ENCODE assay signal across 8 mouse cellular contexts in genomic region chr3:88532299-88532674, GRCm38 (mm10). TPM values are rescaled to one million over a fixed set of nuclear protein-coding genes. Genes with fewer than 3 reads are reported as not detected.
DNase-seq lines count a peak whose midpoint lies in the region; ATAC-seq and TF ChIP-seq lines count a peak whose summit lies in the region.

Mex3a (plus strand) TSS chr3:88532395.

- ATAC-seq in hindbrain, embryonic 11.5 days (ENCODE audit: low FRiP score): no peak
- peak; percentile 8 for ATAC-seq in midbrain, embryonic 15.5 days (replicated peaks)

- no peaks in the 10 kb centered on the region for H3K27me3 ChIP-seq in hindbrain, embryonic 11.5 days (ENCODE audit: control insufficient read depth, insufficient read depth, low read length)
- no peaks in the 10 kb centered on the region for H3K27me3 ChIP-seq in midbrain, embryonic 15.5 days (replicated peaks)

- H3K27ac ChIP-seq in left cerebral cortex, adult 2 months: peak within 1 kb of the TSS; percentile 89
- H3K27ac ChIP-seq in cortical plate, adult 2 months (ENCODE audit: insufficient read depth, low read length): peak within 1 kb of the TSS; percentile 36; the same call in 1 of the 2 replicates
- peak within 1 kb of the TSS; percentile 97 for H3K27ac ChIP-seq in hindbrain, embryonic 11.5 days (ENCODE audit: low read depth, low read length)
- peak within 1 kb of the TSS; percentile 99 for H3K27ac ChIP-seq in midbrain, embryonic 15.5 days

- DNase-seq in left cerebral cortex, adult 2 months (ENCODE audit: extremely low spot score in 1 of 2, low spot score in 2 of 2): no peak
- DNase-seq in left cerebral cortex, adult 18-20 months (ENCODE audit: low spot score in 2 of 2): no peak
- no peak for DNase-seq in hindbrain, embryonic 11.5 days (ENCODE audit: low spot score)
- no peak for DNase-seq in layer of hippocampus, postnatal 36 days
- no peak for DNase-seq in cerebellum, postnatal 25 days
- no peak for DNase-seq in adrenal gland, postnatal 14 days

- TF ChIP-seq CTCF in left cerebral cortex, adult 2 months (IDR thresholded peaks at IDR 0.05): no peak
- TF ChIP-seq CTCF in cortical plate, adult 2 months (IDR thresholded peaks at IDR 0.05; ENCODE audit: extremely low read depth, insufficient read depth, low read length): no peak

- H3K4me2 ChIP-seq in hindbrain, embryonic 11.5 days (replicated peaks; ENCODE audit: low read depth, low read length): peak within 1 kb of the TSS; percentile 93
- H3K4me2 ChIP-seq in midbrain, embryonic 15.5 days: peak within 1 kb of the TSS; percentile 83

- peak within 1 kb of the TSS; percentile 96 for H3K4me3 ChIP-seq in left cerebral cortex, adult 2 months
- H3K4me3 ChIP-seq in cortical plate, adult 2 months (ENCODE audit: insufficient read depth, low read length): peak within 1 kb of the TSS; percentile 49
- H3K4me3 ChIP-seq in hindbrain, embryonic 11.5 days (ENCODE audit: low read depth, low read length): peak within 1 kb of the TSS; percentile 94
- H3K4me3 ChIP-seq in midbrain, embryonic 15.5 days: peak within 1 kb of the TSS; percentile 65

- peaks cover 2% of the 10 kb centered on the region; the same call in 1 of the 2 replicates for H3K4me1 ChIP-seq in cortical plate, adult 2 months (ENCODE audit: control insufficient read depth, insufficient read depth, low read length)
- peaks cover 34% of the 10 kb centered on the region for H3K4me1 ChIP-seq in hindbrain, embryonic 11.5 days (replicated peaks; ENCODE audit: control insufficient read depth, insufficient read depth, low read length)
- peaks cover 66% of the 10 kb centered on the region for H3K4me1 ChIP-seq in midbrain, embryonic 15.5 days

- peak within 1 kb of the TSS; percentile 99 for H3K9ac ChIP-seq in hindbrain, embryonic 11.5 days (ENCODE audit: low read depth, low read length)
- peak within 1 kb of the TSS; percentile 99 for H3K9ac ChIP-seq in midbrain, embryonic 15.5 days

- intact Hi-C loops in left cerebral cortex, adult 2 months (cut with DNase I): no loop called here

- no peaks in the 10 kb centered on the region for H3K9me3 ChIP-seq in hindbrain, embryonic 11.5 days (ENCODE audit: control insufficient read depth, low read length)
- no peaks in the 10 kb centered on the region for H3K9me3 ChIP-seq in midbrain, embryonic 15.5 days

- 0% methylated on average over 15 of the region's 31 CpGs for WGBS in hindbrain, embryonic 11.5 days
- WGBS in midbrain, embryonic 15.5 days: 2% methylated on average over 13 of the region's 31 CpGs

- peaks cover 6% of the 10 kb centered on the region; the same call in 1 of the 2 replicates for H3K36me3 ChIP-seq in hindbrain, embryonic 11.5 days (ENCODE audit: control insufficient read depth, insufficient read depth, low read length)
- peaks cover 8% of the 10 kb centered on the region; the same call in 1 of the 2 replicates for H3K36me3 ChIP-seq in midbrain, embryonic 15.5 days (replicated peaks)

- TF ChIP-seq POLR2A in cortical plate, adult 2 months (IDR thresholded peaks at IDR 0.05; ENCODE audit: extremely low read depth, insufficient read depth, low read length): no peak

RNA-seq across cellular contexts. Expression of gene Mex3a, which starts in this region (rescaled TPM):
- total RNA-seq in left cerebral cortex, adult 2 months (2021): 1 to 10 TPM; 3.2 TPM
- 1 to 10 TPM; 2.7 to 3.1 TPM for total RNA-seq in left cerebral cortex, adult 18-20 months (2021)
- 1.5 TPM in 2 replicates for polyA plus RNA-seq in cortical plate, adult 2 months (2012; rRNA removed)
- 45.9 and 51.9 TPM in 2 replicates for polyA plus RNA-seq in hindbrain, embryonic 11.5 days (2014; fragmentation: Nextera tagmentation; extraction: Ambion mirVana)
- polyA plus RNA-seq in midbrain, embryonic 15.5 days (2015; fragmentation: Nextera tagmentation; extraction: Ambion mirVana): 37.0 and 37.7 TPM in 2 replicates
- total RNA-seq in layer of hippocampus, postnatal 36 days (2021): 1 to 10 TPM; 4.0 to 4.4 TPM
- total RNA-seq in adrenal gland, postnatal 14 days (2021): 4.2 and 4.4 TPM in 2 replicates

Comparison
In these comparisons a context has a peak if more than half of its experiments do, and no peak if none do; other contexts are left out.
1. RNA of gene Mex3a (polyA plus RNA-seq): 45.9 to 51.9 TPM in hindbrain, embryonic 11.5 days and 37.0 to 37.7 TPM in midbrain, embryonic 15.5 days; 1.5 TPM in cortical plate, adult 2 months; every median in the first group is over 10 times any median in the second.
2. H3K27ac ChIP-seq: peak in every context shown above with its lines; median percentile 99 in midbrain, embryonic 15.5 days; 97 in hindbrain, embryonic 11.5 days; 89 in left cerebral cortex, adult 2 months; 36 in cortical plate, adult 2 months.
3. Peak in every context shown above with its lines, with median percentiles within 50 percentile points of each other: H3K4me3 ChIP-seq.